Mouse (Mus musculus) kidney, adult 18-20 months (tissue): Measurements from ENCODE around the gene Magi1.
"Not testable (repeated sequence)": the region's sequence is repeated elsewhere in the genome, so short reads cannot be mapped to it uniquely, and the experiment has no call there.

Source experiments
- DNase-seq: peaks from one replicate; pipeline ENCODE4 v3.0.0; 2021

The Magi1 gene

GRCm38 (mm10) chr6:93717826-93718375 lies 565.8 kb downstream of the Magi1 start:
- DNase-seq: no peak

- DNase-seq: no peak
These were observed 566.8 kb downstream of the Magi1 start for GRCm38 (mm10) chr6:93716686-93717625.

- DNase-seq: no peak
These were observed 568.2 kb downstream of the Magi1 start for GRCm38 (mm10) chr6:93715181-93716180.

GRCm38 (mm10) chr6:93704350-93704749 lies 579.4 kb downstream of the Magi1 start:
- DNase-seq: no peak

DNA sequence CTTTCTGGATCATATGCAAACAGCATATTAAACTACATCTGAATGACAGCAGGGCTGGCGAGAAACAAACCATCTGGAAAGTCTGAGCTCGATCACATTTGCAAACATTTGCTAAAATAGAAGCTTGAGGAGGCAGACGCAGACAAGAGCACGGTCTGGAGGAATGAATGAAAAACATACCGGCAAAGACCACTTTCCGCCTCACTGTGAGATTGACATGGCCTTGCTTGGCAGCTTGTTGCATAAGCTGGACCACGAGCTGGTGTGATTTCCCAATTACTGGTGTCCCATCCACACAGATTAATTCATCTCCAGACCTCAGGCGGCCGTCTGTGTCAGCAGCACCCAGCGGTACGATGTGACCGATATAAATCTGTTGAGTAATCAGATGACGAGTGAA lies 584.3 kb downstream of the Magi1 start:
- no peak for DNase-seq

DNA sequence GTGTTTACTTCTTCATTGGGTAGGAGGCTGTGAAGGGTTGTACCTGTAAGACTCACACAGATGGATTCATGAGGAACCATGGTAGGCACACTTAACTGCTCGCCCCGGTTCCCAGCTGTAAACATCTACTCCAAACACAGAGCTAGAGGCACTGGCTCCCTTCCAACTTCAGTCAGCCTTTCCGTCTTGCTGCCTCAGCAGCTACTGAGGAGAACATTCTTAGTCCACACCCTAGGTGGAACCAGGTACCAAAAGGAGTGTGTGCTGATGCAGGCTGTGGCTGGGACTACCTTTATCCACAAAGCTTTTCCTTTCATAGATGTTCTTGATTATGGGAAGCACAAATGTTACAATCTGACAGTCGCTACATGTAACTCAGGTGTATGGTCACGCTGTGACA lies 585.8 kb downstream of the Magi1 start:
- no peak for DNase-seq

DNA sequence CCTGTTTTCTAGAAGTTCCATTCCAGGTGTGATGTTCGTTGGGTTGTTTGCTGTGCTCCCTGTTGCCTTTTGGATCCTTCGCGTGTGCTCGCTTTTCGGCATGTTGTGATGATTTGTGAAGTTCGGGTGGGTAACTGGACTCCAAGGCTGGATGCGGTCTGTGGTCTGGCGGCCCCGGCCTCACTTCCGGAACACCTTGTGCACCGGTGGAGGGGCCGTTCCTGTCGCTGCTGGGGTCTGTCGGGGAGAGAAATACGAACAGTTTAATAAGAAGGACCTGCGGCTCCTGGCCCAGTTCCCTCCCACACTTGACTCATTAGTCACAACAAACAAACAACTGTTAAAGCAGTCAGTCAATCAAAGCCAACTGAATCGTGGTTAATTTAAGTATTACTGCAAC lies 605.0 kb downstream of the Magi1 start:
- DNase-seq: no peak

- no peak for DNase-seq
These were observed 617.0 kb downstream of the Magi1 start for GRCm38 (mm10) chr6:93666731-93667130.

- DNase-seq: no peak
These were observed 618.5 kb downstream of the Magi1 start for GRCm38 (mm10) chr6:93665056-93665805.

- DNase-seq: no peak
These were observed 622.6 kb downstream of the Magi1 start for GRCm38 (mm10) chr6:93661139-93661538.

- DNase-seq: peak; percentile 5
These were observed 624.2 kb downstream of the Magi1 start for GRCm38 (mm10) chr6:93659534-93659933.

DNA sequence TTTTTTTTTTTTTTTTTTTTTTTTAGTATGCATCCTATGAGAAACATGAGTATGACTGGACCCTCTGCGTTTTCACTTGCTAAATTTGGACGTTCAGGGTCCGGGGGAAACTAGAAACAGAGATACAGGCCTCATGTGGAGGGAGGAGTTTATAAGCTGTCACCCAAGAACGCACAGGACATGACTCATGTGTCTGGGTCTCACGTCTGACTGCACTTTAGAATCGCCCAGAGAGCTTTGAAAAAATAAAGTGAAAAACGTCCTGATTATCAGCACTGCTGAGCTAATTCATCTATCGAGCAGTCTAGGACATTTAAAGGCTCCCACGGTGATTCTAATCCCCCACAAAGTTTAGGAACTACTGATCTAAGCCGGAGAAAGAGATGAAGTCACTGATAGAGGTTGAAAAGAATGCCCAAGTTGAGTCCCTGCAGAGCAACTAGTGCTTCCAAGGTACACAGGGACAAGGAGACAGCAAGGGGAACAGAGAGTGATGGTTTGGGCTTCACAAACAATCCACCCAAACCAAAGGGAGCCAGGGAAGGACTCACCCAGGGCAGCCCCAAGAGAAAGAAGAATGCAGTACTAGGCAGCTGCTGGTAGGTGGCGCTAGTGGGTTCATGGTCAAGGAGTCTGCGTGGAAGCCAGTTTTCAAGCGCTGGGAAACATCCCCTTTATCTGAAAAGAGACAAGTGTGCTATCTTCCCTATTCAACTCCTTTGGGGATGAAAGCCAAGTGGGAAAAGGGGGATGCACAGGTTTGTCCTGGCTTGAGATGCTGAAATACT lies 626.3 kb downstream of the Magi1 start:
- peak; percentile 69 for DNase-seq

DNA sequence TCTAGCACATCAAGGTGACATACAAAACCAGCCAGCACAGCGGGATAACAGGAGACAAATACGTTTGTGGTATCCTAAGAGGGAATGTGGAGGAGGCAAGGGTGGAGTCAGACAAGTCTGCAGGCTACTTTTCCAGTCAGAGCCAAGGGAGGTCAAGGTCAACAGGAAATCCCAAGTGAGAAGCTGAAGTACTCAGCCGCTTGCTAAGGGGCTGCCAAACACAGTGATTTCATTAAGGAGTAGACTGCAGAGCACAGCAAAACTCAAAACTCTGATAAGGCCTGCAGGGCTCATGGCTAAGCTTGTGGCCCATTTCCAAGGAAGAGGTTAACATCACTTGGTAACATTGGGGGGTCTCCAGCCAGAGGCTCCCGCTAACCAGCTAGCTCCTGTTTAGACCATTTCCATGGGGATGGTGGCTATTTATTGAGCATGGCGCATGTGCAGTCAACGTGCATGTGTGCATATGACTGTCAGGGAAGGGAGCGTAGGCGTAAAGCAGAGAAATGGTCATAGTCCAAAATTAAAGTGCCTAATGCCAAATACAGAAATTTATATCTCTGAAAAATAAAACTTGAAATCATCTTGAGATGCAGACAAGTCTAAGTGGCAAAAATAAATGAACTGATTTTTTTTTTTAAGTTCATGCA lies 635.0 kb downstream of the Magi1 start:
- DNase-seq: no peak

- not testable (repeated sequence) for DNase-seq
These were observed 653.9 kb downstream of the Magi1 start for GRCm38 (mm10) chr6:93629735-93630291.

GRCm38 (mm10) chr6:93627200-93627599 lies 656.5 kb downstream of the Magi1 start:
- DNase-seq: no peak
